Mouse (Mus musculus) CH12.LX (cell line): ENCODE data around the gene Baz2b.

Experiments
- BHLHE40 ChIP-seq: IDR thresholded peaks from 2 replicates; pipeline ENCODE4 v1.6.1; 2011; ENCODE audit warnings: mild to moderate bottlenecking, low read depth, low read length, improper control_type of control experiment
- CTCF ChIP-seq, 2 experiments: IDR thresholded peaks in 1 of 2; conservative IDR thresholded peaks in 1 of 2; 2 replicates each; pipeline ENCODE4 v1.5.1; 2011 to 2012; ENCODE audit warnings: low read depth in 2 of 2, low read length in 2 of 2, improper control_type of control experiment in 1 of 2, inconsistent platforms in 1 of 2, mild to moderate bottlenecking in 1 of 2, moderate library complexity in 1 of 2
- MAFK ChIP-seq: IDR thresholded peaks from 2 replicates; pipeline ENCODE4 v1.6.1; 2011; ENCODE audit warnings: low read length, improper control_type of control experiment; ENCODE audit not compliant: insufficient replicate concordance
- NRF1 ChIP-seq: IDR thresholded peaks from 2 replicates; pipeline ENCODE4 v1.6.1; 2014; ENCODE audit warnings: low read depth, mild to moderate bottlenecking, inconsistent platforms, low read length, improper control_type of control experiment, moderate library complexity
- POLR2AphosphoS2 ChIP-seq: IDR thresholded peaks from 2 replicates; pipeline ENCODE4 v1.6.1; 2011; ENCODE audit warnings: low read depth, low read length, improper control_type of control experiment
- USF2 ChIP-seq: conservative IDR thresholded peaks from 2 replicates; pipeline ENCODE4 v1.6.1; 2011; ENCODE audit warnings: low read depth, low read length, improper control_type of control experiment

DNA sequence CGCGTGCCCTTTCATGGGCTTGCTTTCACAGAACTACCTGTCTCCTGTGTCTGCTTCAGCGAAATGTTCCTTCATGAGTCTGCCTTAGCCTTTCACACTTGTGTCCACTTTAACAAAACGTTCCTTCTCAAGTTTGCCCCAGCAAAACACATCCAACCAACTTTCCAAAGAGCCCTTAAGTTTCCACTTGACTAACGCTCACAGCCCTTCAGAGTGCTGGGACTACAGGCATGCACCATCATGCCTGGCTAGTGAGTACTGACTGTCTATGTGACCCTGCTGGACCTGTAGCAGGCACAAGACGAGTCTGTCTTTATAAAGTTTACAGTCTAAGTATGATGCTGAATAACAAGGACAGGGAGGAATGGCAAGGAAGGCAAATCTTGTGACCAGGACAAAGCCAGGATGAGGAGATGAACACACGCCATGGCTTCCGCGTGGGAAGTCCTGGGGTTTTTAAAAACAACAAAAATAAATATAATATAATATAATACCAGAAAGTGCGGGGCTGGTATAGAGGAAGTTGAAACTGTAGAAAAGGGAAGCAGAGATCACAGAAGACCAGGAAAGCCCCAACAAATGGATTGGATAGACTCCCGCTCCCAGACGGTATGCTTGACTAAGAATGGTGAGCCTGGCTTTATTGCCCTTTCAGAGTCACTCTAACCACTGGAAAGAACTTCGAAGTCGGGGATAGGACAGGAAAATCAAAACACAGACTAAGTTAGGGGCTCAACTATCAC, 120.7 kb downstream of the Baz2b start:
- TF ChIP-seq USF2 (no peak), POLR2AphosphoS2 (no peak), NRF1 (no peak), MAFK (no peak), CTCF (conservative IDR thresholded peaks at IDR 0.05 in 1 of 2, IDR thresholded peaks at IDR 0.05 in 1 of 2; ENCODE audit: low read depth in 2 of 2, low read length in 2 of 2) (no peak), BHLHE40 (no peak)
